Mouse (Mus musculus): Measurements from ENCODE around the gene Mtf1.
A peak's percentile ranks its signal among the peaks of the same experiment; 100 is the strongest.

The Mtf1 gene

GRCm38 (mm10) chr4:124802309-124803260 is 681 bp downstream of the Mtf1 start:
- DNase-seq (ENCODE audit: low spot score), result peak; percentile 98

DNA sequence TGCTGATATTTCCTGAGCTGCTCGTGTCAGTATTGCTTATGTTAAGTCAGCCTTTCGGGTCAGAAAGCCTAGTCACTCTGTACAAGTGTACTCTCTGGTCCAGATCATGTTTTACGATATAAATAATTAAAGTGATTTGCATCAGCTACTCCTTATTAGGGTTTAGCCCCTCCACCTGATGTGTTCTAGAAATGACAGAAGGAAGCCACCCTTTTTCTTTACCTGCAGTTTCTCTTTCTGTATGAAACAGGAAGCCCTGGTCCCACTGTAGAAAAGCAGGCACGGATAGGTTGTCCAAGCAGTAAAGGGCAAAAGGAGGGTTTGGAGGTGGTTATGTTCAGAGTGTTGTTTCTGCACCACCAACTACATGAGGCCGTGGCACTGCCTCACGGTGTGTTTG is 1.5 kb downstream of the Mtf1 start:
- DNase-seq (ENCODE audit: low spot score), result no peak

GRCm38 (mm10) chr4:124808511-124808910 is 6.6 kb downstream of the Mtf1 start:
- DNase-seq (ENCODE audit: low spot score), result no peak

- no peak for DNase-seq (ENCODE audit: low spot score)
Measured at GRCm38 (mm10) chr4:124809136-124809883, 7.4 kb downstream of the Mtf1 start.

GRCm38 (mm10) chr4:124810056-124810455 is 8.2 kb downstream of the Mtf1 start:
- DNase-seq (ENCODE audit: low spot score), result no peak

- peak; percentile 5 for DNase-seq (ENCODE audit: low spot score)
Measured at GRCm38 (mm10) chr4:124811347-124811975, 9.6 kb downstream of the Mtf1 start.

DNA sequence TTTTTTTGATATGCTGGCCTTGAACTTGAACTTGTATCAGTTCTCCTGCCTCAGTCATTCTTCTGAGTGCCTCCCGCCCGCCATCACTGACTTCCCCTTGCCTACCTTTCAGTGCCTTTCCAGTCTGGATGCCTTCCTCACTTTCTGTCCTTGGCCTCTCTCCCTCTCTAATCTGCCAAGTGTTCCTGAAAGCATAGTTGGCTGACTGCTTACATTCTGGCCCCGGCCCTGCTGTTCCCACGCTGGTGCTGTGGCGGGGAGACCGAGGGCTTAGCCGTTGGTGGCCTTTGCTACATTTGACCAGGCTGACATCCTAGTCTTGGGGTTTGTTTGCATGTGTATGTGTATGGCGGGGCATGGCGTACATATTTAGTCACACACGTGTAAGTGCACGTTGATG is 14.0 kb downstream of the Mtf1 start:
- DNase-seq (ENCODE audit: low spot score), result no peak

DNA sequence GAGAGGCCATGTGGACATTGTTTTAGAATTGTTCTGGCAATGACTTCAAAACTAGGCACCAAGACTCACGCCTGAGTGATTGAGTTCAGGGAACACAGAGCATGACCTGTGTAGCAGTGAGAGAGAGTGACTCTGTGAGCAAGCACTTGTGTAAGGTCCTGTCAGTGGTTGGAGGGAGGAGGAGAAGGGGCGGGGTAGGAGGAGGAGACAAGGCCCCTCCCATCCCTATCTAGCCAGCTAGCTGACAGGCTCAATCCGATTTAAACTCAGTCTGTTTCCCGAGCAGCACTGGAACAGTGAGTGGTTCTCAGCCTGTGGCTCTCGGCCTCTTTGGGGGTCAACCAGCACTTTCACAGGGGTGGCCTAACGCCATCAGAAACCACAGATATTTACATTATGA is 15.9 kb downstream of the Mtf1 start:
- DNase-seq (ENCODE audit: low spot score), result peak; percentile 52

DNA sequence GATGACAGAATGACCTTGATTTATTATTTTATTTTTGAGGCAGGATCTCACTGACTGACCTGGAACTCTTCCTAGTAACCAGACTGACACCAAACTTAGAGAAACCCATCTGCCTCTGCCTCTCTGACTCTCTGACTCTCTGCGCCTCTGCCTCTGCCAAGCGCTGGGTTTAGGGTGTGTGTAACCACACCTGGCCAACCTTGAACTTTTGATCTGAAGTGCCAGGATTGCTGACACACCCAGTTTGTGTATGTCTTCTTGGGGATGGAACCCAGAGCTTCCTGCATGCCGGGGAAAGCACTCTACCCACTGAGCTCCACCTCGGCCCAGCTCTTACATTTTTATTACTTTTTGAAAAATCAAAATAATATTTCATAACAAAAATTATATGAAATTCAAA is 16.9 kb downstream of the Mtf1 start:
- DNase-seq (ENCODE audit: low spot score), result no peak

- no peak for DNase-seq (ENCODE audit: low spot score)
Measured at GRCm38 (mm10) chr4:124824967-124825366, 23.1 kb downstream of the Mtf1 start.

DNA sequence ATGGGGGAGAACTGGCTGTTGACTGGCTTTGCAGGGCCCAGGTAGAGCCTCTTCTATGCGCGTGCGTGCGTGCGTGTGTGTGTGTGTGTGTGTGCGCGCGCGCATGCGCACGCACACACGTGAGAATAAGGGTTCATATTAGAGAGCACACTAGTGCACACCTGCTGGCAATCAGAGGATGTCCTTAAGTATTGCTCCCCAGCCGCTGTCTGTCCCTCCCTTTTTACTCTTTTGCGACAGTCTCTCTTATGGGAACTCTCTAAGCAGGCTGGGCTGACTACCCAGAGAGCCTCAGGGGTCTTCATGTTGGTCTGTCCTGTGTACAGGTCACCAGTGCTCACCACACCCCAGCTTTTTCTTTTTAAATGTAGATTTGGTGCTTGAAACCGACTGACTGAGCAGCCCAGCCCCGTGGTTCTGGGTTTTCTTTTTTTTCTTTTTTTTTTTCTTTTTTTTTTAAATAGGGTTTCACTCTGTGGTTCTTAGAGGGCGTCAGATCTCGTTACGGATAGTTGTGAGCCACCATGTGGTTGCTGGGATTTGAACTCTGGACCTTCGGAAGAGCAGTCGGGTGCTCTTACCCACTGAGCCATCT is 23.6 kb downstream of the Mtf1 start:
- no peak for DNase-seq (ENCODE audit: low spot score)

- DNase-seq (ENCODE audit: low spot score), result no peak
Measured at GRCm38 (mm10) chr4:124829671-124830070, 27.8 kb downstream of the Mtf1 start.

GRCm38 (mm10) chr4:124832796-124833195 is 30.9 kb downstream of the Mtf1 start:
- no peak for DNase-seq (ENCODE audit: low spot score)

- no peak for DNase-seq (ENCODE audit: low spot score)
Measured at GRCm38 (mm10) chr4:124838035-124838700, 36.3 kb downstream of the Mtf1 start.

- no peak for DNase-seq (ENCODE audit: low spot score)
Measured at GRCm38 (mm10) chr4:124840998-124841397, 39.1 kb downstream of the Mtf1 start.

- DNase-seq (ENCODE audit: low spot score), result peak; percentile 60
Measured at GRCm38 (mm10) chr4:124843493-124843892, 41.6 kb downstream of the Mtf1 start.

GRCm38 (mm10) chr4:124847573-124847972 is 45.7 kb downstream of the Mtf1 start:
- peak; percentile 77 for DNase-seq (ENCODE audit: low spot score)

- DNase-seq (ENCODE audit: low spot score), result peak; percentile 54
Measured at GRCm38 (mm10) chr4:124849631-124850260, 47.8 kb downstream of the Mtf1 start.

GRCm38 (mm10) chr4:124850261-124850913 is 48.5 kb downstream of the Mtf1 start, which contains the start of gene Yrdc:
TSS of gene Yrdc (plus strand) at chr4:124850679.
- DNase-seq (ENCODE audit: low spot score), result peak; percentile 96

DNA sequence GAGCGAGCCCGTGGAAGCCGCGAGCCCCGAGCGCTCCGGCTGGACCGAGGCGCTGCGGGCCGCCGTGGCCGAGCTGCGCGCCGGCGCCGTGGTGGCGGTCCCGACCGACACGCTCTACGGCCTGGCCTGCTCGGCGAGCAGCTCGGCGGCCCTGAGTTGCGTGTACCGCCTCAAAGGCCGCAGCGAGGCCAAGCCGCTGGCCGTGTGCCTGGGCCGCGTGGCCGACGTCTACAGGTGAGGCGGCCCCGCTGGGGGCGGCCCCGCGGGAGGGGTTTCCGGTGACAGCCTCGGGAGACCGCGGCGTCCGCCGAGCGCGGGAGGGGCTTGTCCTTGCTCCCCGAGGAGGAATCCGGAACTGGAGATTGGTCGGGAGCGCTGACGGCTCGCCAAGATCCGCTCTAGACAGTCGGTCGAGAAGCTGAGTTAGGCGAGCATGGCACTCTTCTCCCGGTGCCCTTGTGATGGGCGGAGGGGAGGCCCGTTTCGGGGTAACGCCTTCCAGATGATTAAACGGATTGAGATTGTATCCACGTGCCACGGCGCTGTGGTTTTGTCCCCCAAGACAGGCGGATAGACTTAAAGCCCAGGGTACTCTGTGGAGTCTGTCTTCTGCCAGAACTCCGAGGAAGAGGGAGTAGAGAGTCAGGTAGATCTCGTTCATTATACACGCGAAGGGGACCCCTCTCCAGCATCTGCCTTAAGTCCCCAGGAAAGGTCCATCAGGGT is 49.2 kb downstream of the Mtf1 start, which contains the start of gene 1110065P20Rik:
Gene 1110065P20Rik (minus strand): TSS at position 264 of the 726 bp plus-strand sequence.
- DNase-seq (ENCODE audit: low spot score), result peak; percentile 43
